Mouse (Mus musculus) midbrain, postnatal 0 days (tissue): Measurements from ENCODE around the gene Dock10. TPM values are rescaled to one million over a fixed set of nuclear protein-coding genes. Genes with fewer than 3 reads are reported as not detected.

Source experiments
- ATAC-seq: fragments of 200-750 bp; cut with Nextera tagmentation; 2 replicates; pipeline ENCODE4 v1.8.0; 2017; ENCODE audit warnings: moderate number of reproducible peaks, mild to moderate bottlenecking, moderate TSS enrichment, moderate library complexity; ENCODE audit not compliant: low FRiP score
- DNase-seq: peaks from one replicate; pipeline ENCODE4 v3.0.0-alpha.2; 2015; ENCODE audit warnings: low spot score
- H3K27ac ChIP-seq: fragments of 300-500 bp; sonication (generic); 2 replicates; pipeline ENCODE4 v1.5.1; 2014; ENCODE audit warnings: low read depth, mild to moderate bottlenecking, low read length, mixed read lengths
- H3K27me3 ChIP-seq: fragments of 300-500 bp; sonication (generic); 2 replicates; pipeline ENCODE4 v1.6.1; 2014; ENCODE audit warnings: low read length, control low read depth, mixed read lengths; ENCODE audit not compliant: insufficient read depth
- H3K36me3 ChIP-seq: fragments of 300-500 bp; sonication (generic); 2 replicates; pipeline ENCODE4 v1.6.1; 2014; ENCODE audit warnings: low read length, control low read depth, mixed read lengths; ENCODE audit not compliant: insufficient read depth
- H3K4me1 ChIP-seq: fragments of 300-500 bp; sonication (generic); 2 replicates; pipeline ENCODE4 v1.6.1; 2014; ENCODE audit warnings: mild to moderate bottlenecking, control low read depth, antibody characterized with exemption, low read length, mixed read lengths; ENCODE audit not compliant: insufficient read depth
- H3K4me2 ChIP-seq: fragments of 300-500 bp; sonication (generic); 2 replicates; pipeline ENCODE4 v1.6.1; 2014; ENCODE audit warnings: low read depth, mild to moderate bottlenecking, low read length, mixed read lengths; ENCODE audit not compliant: poor library complexity, severe bottlenecking
- H3K4me3 ChIP-seq: fragments of 300-500 bp; sonication (generic); 2 replicates; pipeline ENCODE4 v1.5.1; 2014; ENCODE audit warnings: low read depth, mild to moderate bottlenecking, low read length, moderate library complexity
- H3K9ac ChIP-seq: fragments of 300-500 bp; sonication (generic); replicated peaks from 2 replicates; pipeline ENCODE4 v1.6.1; 2014; ENCODE audit warnings: mild to moderate bottlenecking, low read length, moderate library complexity, mixed read lengths; ENCODE audit not compliant: poor library complexity, severe bottlenecking
- H3K9me3 ChIP-seq: fragments of 300-500 bp; sonication (generic); 2 replicates; pipeline ENCODE4 v1.6.1; 2016; ENCODE audit warnings: low read length, control low read depth
- CTCF ChIP-seq: IDR thresholded peaks from 2 replicates; pipeline ENCODE4 v1.5.1; 2016; ENCODE audit warnings: antibody characterized with exemption, mild to moderate bottlenecking
- WGBS: fragments of 180-500 bp; shearing (Covaris S2); extraction: QIAGEN DNeasy Blood & Tissue Kit; methylation state at CpG from one replicate; pipeline ENCODE4 v1.1.7; 2014; 5-methylcytosine and 5-hydroxymethylcytosine counted together
- polyA plus RNA-seq: library from polyadenylated mRNA; unstranded; fragments of >200 nt; fragmentation: Nextera tagmentation; extraction: Ambion mirVana; gene quantifications from 2 replicates; pipeline ENCODE4 v1.2.1, GENCODE M21; 2015
- total RNA-seq: library from RNA; depleted of rRNA; stranded (reverse); fragments of >200 nt; gene quantifications from 2 replicates; pipeline ENCODE4 v1.2.3, GENCODE M21; 2014

Dock10 gene
- total and polyA plus RNA-seq, 2 experiments from 2014 or later = 3.0 to 12.8 TPM

DNA sequence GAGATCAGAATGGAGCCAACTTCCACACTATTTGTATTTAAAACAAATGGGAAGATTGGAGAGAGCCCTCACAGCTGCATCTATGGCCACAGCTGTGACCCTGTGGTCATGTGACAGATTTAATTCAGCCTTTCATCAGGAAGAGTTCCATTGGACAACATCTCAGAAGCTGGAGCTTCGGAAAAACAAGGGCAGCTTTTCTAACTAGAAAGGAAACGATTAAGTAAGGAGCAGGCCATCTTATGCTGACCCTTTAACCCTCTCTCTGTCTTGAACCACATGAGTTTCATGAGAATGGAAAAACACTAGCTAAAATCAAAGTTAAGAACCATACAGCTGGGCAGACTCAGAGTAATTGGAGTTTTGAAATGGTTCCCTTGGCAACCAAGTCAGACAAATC lies 101.9 kb downstream of the Dock10 start:
- TF ChIP-seq CTCF = no peak
- H3K9me3 ChIP-seq = no peaks in the 10 kb centered on the region
- H3K36me3 ChIP-seq = no peaks in the 10 kb centered on the region
- H3K27ac ChIP-seq = no peak overlapping the region
- no peak overlapping the region for H3K4me2 ChIP-seq
- ATAC-seq (no peak), DNase-seq (peak; percentile 34)
- 48% methylated on average over 2 of the region's 2 CpGs for WGBS
- H3K4me3 ChIP-seq = no peak overlapping the region
- no peaks in the 10 kb centered on the region for H3K27me3 ChIP-seq
- H3K4me1 ChIP-seq = no peaks in the 10 kb centered on the region
- no peak overlapping the region for H3K9ac ChIP-seq

DNA sequence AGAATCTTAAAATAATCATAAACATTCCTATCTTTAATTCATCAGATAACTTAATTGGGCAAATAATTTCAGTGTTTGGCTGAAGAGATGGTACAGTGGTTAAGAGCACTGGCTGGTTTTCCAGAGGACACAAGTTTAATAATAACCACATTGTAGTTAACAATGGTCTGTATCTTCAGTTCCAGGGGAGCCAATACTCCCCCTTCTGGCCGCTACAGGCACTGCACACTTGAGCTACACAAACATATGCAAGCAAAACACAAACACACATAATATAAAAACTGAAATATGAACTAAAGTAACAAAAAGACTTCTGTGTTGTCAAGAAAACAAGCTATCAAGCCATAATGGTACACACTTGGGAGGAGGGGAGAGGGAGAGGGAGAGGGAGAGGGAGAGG lies 102.5 kb downstream of the Dock10 start:
- Histone ChIP-seq H3K36me3 (no peaks in the 10 kb centered on the region), H3K27ac (no peak overlapping the region), H3K4me3 (no peak overlapping the region), H3K9ac (no peak overlapping the region), H3K4me2 (no peak overlapping the region), H3K4me1 (no peaks in the 10 kb centered on the region), H3K9me3 (no peaks in the 10 kb centered on the region), H3K27me3 (no peaks in the 10 kb centered on the region)
- DNase-seq (no peak), ATAC-seq (no peak)
- 67% methylated on average over 1 of the region's 1 CpGs for WGBS
- peak; percentile 39 for TF ChIP-seq CTCF

DNA sequence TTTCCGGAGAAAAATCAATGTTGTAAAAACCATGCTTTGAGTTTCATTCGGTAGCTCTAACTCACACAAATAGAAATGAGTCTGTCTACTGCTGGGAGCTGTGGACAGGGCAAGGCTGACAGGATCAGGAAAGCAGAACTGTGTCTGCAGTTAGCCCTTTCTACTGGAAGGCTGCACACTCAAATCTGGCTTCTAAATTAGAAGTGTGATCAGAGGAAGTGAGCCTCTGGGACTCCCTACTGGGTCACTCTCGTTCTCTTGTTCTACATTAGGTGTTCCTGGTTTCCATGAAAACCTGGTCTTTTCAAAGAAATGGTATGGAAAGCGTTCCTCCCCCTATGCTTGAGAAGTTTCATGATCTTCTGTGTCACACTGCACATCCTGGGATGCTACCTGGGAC lies 103.1 kb downstream of the Dock10 start:
- DNase-seq = no peak
- H3K27ac ChIP-seq = no peak overlapping the region
- WGBS = 76% methylated on average over 4 of the region's 4 CpGs
- no peaks in the 10 kb centered on the region for H3K36me3 ChIP-seq
- H3K4me1 ChIP-seq = no peaks in the 10 kb centered on the region
- no peaks in the 10 kb centered on the region for H3K27me3 ChIP-seq
- no peaks in the 10 kb centered on the region for H3K9me3 ChIP-seq
- no peak overlapping the region for H3K4me2 ChIP-seq
- ATAC-seq = no peak
- no peak for TF ChIP-seq CTCF
- H3K9ac ChIP-seq = no peak overlapping the region
- no peak overlapping the region for H3K4me3 ChIP-seq

DNA sequence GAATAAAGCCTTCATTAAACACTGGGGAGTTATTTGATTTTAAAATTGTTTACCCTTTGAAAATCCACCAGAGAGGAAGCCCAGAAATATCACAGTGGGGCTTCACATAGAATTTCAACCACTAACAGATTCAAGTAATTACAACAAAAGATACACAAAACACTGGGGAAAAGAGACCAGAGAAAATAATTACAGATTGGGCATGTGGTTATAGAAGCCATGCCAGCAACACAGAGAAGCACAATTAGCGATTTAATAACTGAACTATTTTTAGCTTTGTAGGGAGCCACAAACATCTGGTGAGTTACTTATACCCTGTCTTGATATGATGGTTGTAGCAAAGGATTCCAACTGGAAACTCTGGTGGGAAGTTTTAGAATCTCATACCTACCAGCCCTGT lies 104.2 kb downstream of the Dock10 start:
- no peaks in the 10 kb centered on the region for H3K36me3 ChIP-seq
- TF ChIP-seq CTCF = no peak
- DNase-seq = no peak
- no peaks in the 10 kb centered on the region for H3K9me3 ChIP-seq
- no peak overlapping the region for H3K27ac ChIP-seq
- no peak for ATAC-seq
- no peak overlapping the region for H3K9ac ChIP-seq
- WGBS = 79% methylated on average over 1 of the region's 1 CpGs
- no peaks in the 10 kb centered on the region for H3K4me1 ChIP-seq
- no peak overlapping the region for H3K4me2 ChIP-seq
- no peak overlapping the region for H3K4me3 ChIP-seq
- H3K27me3 ChIP-seq = no peaks in the 10 kb centered on the region

DNA sequence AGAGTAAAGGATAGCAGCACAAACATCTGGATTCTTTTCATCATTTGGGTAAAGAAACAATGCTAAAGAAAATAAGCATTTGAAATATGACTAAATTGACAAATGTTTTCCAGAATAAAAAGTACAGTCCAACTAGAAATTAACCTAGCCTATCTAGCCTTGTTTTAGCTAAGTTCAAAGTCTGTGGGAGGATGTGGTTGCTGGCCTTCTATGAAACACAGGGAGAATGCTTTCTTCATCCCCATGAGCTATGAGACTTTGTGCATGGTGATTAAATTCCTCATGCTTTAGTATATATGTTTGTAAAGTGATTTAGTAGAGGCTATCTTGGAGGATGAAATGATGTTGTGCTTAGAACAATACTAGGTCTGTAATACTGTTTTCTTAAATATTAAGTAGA lies 105.5 kb downstream of the Dock10 start:
- H3K4me2 ChIP-seq = no peak overlapping the region
- no peak overlapping the region for H3K9ac ChIP-seq
- H3K36me3 ChIP-seq = no peaks in the 10 kb centered on the region; the same call in 1 of the 2 replicates
- H3K4me3 ChIP-seq = no peak overlapping the region
- no peaks in the 10 kb centered on the region for H3K27me3 ChIP-seq
- H3K9me3 ChIP-seq = no peaks in the 10 kb centered on the region
- TF ChIP-seq CTCF = no peak
- H3K27ac ChIP-seq = no peak overlapping the region
- ATAC-seq (no peak), DNase-seq (no peak)
- H3K4me1 ChIP-seq = no peaks in the 10 kb centered on the region

DNA sequence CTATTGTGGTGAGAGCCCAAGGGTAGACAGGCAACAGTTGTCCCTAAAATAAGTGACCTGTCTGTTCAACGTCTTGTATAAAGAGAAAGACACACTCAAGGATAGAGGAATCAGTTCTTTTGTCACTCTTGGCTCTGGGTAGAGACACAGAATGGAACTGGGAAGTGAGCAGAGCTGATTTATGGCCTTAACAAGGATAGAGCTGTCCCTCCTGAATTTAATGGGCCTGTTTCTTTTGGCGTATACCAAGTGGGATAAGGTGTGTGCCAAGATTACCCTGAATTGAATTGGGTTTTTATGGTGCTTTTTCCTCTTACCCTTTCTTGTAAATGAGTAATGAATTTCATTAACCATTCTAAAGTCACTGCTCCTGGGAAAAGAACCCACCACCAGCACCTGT lies 106.2 kb downstream of the Dock10 start:
- Histone ChIP-seq H3K27ac (no peak overlapping the region), H3K4me3 (no peak overlapping the region), H3K36me3 (no peaks in the 10 kb centered on the region; the same call in 1 of the 2 replicates), H3K4me2 (no peak overlapping the region), H3K27me3 (no peaks in the 10 kb centered on the region), H3K9me3 (no peaks in the 10 kb centered on the region), H3K9ac (no peak overlapping the region), H3K4me1 (no peaks in the 10 kb centered on the region)
- no peak for ATAC-seq
- DNase-seq = no peak
- WGBS = 84% methylated on average over 2 of the region's 2 CpGs
- no peak for TF ChIP-seq CTCF

DNA sequence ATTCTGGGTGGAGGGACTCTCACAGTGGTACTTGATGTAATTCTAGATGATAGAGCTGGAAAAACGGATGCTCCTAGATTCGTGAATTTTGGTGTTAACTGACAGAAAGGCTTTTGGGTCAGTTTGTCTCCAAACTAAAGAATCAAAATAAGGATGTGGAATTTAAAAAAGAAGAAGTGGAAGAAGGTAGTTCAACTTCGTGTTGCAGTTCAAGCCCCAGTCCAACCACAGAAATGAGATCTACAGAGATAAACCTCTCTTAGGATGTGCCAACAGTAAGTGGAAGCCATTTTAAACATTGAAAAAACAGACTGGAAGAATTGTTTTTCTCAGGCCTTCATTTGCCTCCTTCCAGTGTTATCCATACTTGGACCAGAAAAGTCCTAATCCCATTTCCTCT lies 111.7 kb downstream of the Dock10 start:
- Histone ChIP-seq H3K27ac (no peak overlapping the region), H3K9me3 (no peaks in the 10 kb centered on the region), H3K4me2 (no peak overlapping the region), H3K4me3 (no peak overlapping the region), H3K27me3 (no peaks in the 10 kb centered on the region), H3K36me3 (no peaks in the 10 kb centered on the region; the same call in 1 of the 2 replicates), H3K4me1 (no peaks in the 10 kb centered on the region), H3K9ac (no peak overlapping the region)
- 79% methylated on average over 3 of the region's 3 CpGs for WGBS
- ATAC-seq = no peak
- no peak for DNase-seq
- TF ChIP-seq CTCF = no peak
